Comparison of ENCODE assay signal across 9 mouse cellular contexts in the genomic region with DNA sequence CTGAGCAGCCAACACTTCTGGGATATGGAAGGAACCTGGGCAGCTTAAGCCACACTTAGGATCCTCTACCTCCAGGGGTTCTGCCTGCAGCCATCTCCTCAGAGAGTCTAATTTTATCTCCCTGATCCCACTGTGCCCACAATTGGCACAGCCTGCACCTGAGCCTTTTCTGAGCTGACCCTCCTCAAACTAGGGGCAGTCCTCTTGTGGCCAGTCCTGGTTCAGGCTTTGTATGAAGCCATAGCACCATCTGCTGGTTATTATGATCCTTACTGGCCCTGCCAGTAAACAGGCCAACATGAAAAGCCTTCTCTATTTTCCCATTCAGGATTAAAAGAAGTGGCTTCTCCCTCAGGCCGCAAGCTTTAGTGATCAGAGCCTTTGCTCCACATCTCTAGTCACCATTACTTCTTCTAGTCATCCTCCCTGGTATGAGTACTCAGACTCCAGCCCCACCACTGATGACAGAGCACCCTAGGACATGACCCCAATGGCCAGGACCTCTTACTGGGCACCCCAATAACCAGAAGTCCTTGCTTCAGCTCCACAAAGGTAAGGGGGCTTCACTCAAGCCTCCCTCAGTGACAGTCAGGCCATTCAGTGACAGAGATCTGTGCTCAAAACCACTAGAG. TPM values are rescaled to one million over a fixed set of nuclear protein-coding genes. Genes with fewer than 3 reads are reported as not detected.
DNase-seq lines count a peak whose midpoint lies in the region; ATAC-seq and TF ChIP-seq lines count a peak whose summit lies in the region.
"Had no signal": no experiment of that assay in that cellular context is flagged by ENCODE, and none has a peak within 500 bp of the region (broad histone marks: within the 10 kb centered on the region; RNA-seq: fewer than 3 reads in every experiment).

No protein-coding gene starts in this region.

- H3K9ac ChIP-seq in forebrain, postnatal 0 days = no peak overlapping the region
- no peak overlapping the region for H3K9ac ChIP-seq in kidney, embryonic 15.5 days
- H3K9ac ChIP-seq: embryonic facial prominence, embryonic 13.5 days had no signal

- no peak for TF ChIP-seq POLR2A in lung, adult 2 months (IDR thresholded peaks at IDR 0.05; ENCODE audit: borderline replicate concordance, extremely low read depth, low read depth, low read length)

- peak; percentile 36 for TF ChIP-seq CTCF in lung, adult 2 months (IDR thresholded peaks at IDR 0.05; ENCODE audit: insufficient read depth, low read length)
- TF ChIP-seq CTCF in forebrain, postnatal 0 days (IDR thresholded peaks at IDR 0.05; ENCODE audit: low read depth) = peak; percentile 77

- no peak overlapping the region for H3K27ac ChIP-seq in forebrain, postnatal 0 days (ENCODE audit: low read depth, low read length)
- H3K27ac ChIP-seq in kidney, embryonic 15.5 days = no peak overlapping the region
- H3K27ac ChIP-seq: embryonic facial prominence, embryonic 13.5 days had no signal

- H3K36me3 ChIP-seq in forebrain, postnatal 0 days (ENCODE audit: insufficient read depth) = no peaks in the 10 kb centered on the region
- no peaks in the 10 kb centered on the region for H3K36me3 ChIP-seq in kidney, embryonic 15.5 days
- H3K36me3 ChIP-seq: embryonic facial prominence, embryonic 13.5 days had no signal

- no peaks in the 10 kb centered on the region for H3K27me3 ChIP-seq in forebrain, postnatal 0 days (ENCODE audit: insufficient read depth, low read length)
- no peaks in the 10 kb centered on the region for H3K27me3 ChIP-seq in kidney, embryonic 15.5 days
- H3K27me3 ChIP-seq: embryonic facial prominence, embryonic 13.5 days had no signal

- no peaks in the 10 kb centered on the region for H3K4me1 ChIP-seq in lung, adult 2 months (ENCODE audit: control insufficient read depth, insufficient read depth, low read length)
- no peaks in the 10 kb centered on the region for H3K4me1 ChIP-seq in forebrain, postnatal 0 days (ENCODE audit: insufficient read depth)
- no peaks in the 10 kb centered on the region for H3K4me1 ChIP-seq in kidney, embryonic 15.5 days
- H3K4me1 ChIP-seq: embryonic facial prominence, embryonic 13.5 days had no signal

- H3K9me3 ChIP-seq in forebrain, postnatal 0 days (ENCODE audit: low read length) = no peaks in the 10 kb centered on the region
- H3K9me3 ChIP-seq in kidney, embryonic 15.5 days (replicated peaks) = no peaks in the 10 kb centered on the region
- H3K9me3 ChIP-seq: embryonic facial prominence, embryonic 13.5 days had no signal

- WGBS in lung, adult 2 months = 58% methylated on average over 1 of the region's 1 CpGs
- 45% methylated on average over 1 of the region's 1 CpGs for WGBS in forebrain, postnatal 0 days
- WGBS in kidney, embryonic 15.5 days = 60% methylated on average over 1 of the region's 1 CpGs

- no peak for DNase-seq in lung, adult 2 months
- DNase-seq in lung, postnatal 25 days (ENCODE audit: low spot score) = no peak
- DNase-seq in adrenal gland, postnatal 36 days = peak; percentile 21 to 33
- DNase-seq in forebrain, postnatal 0 days = peak; percentile 36
- no peak for DNase-seq in spleen, postnatal 36 days (ENCODE audit: low spot score in 2 of 2)
- DNase-seq in gastrocnemius, postnatal 25 days = no peak

- H3K4me3 ChIP-seq in lung, adult 2 months (replicated peaks; ENCODE audit: extremely low read depth, low read depth, low read length) = no peak overlapping the region
- H3K4me3 ChIP-seq in forebrain, postnatal 0 days (ENCODE audit: low read depth, low read length) = no peak overlapping the region
- no peak overlapping the region for H3K4me3 ChIP-seq in kidney, embryonic 15.5 days (replicated peaks)
- H3K4me3 ChIP-seq: embryonic facial prominence, embryonic 13.5 days had no signal

- H3K4me2 ChIP-seq in forebrain, postnatal 0 days (ENCODE audit: low read depth) = no peak overlapping the region
- H3K4me2 ChIP-seq in kidney, embryonic 15.5 days = no peak overlapping the region
- H3K4me2 ChIP-seq: embryonic facial prominence, embryonic 13.5 days had no signal

- ATAC-seq in forebrain, postnatal 0 days = peak; percentile 66
- peak; percentile 76 for ATAC-seq in kidney, embryonic 15.5 days (replicated peaks; ENCODE audit: low FRiP score)
- peak; percentile 68 for ATAC-seq in megakaryocyte, adult 5-6 weeks (ENCODE audit: poor library complexity, severe bottlenecking)

RNA-seq across cellular contexts. Expression of a gene that starts 26.7 kb away (rescaled TPM):
- 80.7 and 90.0 TPM in 2 replicates for polyA plus RNA-seq in lung, adult 2 months (2012; rRNA removed)
- total RNA-seq in adrenal gland, postnatal 36 days (2021) = 10 to 100 TPM; 47.3 to 53.0 TPM
- total RNA-seq in forebrain, postnatal 0 days (2014; rRNA removed) = 100 and 124 TPM in 2 replicates
- polyA plus RNA-seq in forebrain, postnatal 0 days (2015; fragmentation: Nextera tagmentation; extraction: Ambion mirVana) = 88.8 and 100 TPM in 2 replicates
- 44.7 and 47.7 TPM in 2 replicates for polyA plus RNA-seq in kidney, embryonic 15.5 days (2015; fragmentation: Nextera tagmentation; extraction: Ambion mirVana)
- 25.8 and 26.1 TPM in 2 replicates for total RNA-seq in megakaryocyte, adult 5-6 weeks (2015)
- 24.7 and 33.3 TPM in 2 replicates for total RNA-seq in megakaryocyte, adult 5-6 weeks (2017)
- 10 to 100 TPM; 48.6 to 51.5 TPM for total RNA-seq in gastrocnemius, postnatal 25 days (2021)

RNA-seq across cellular contexts. Expression of a gene that starts 45.3 kb away (rescaled TPM):
- polyA plus RNA-seq in lung, adult 2 months (2012; rRNA removed) = 52.5 and 76.9 TPM in 2 replicates
- 10 to 100 TPM; 60.2 to 76.0 TPM for total RNA-seq in adrenal gland, postnatal 36 days (2021)
- total RNA-seq in forebrain, postnatal 0 days (2014; rRNA removed) = 28.6 and 30.9 TPM in 2 replicates
- 31.7 and 33.5 TPM in 2 replicates for polyA plus RNA-seq in forebrain, postnatal 0 days (2015; fragmentation: Nextera tagmentation; extraction: Ambion mirVana)
- 53.4 and 72.0 TPM in 2 replicates for polyA plus RNA-seq in kidney, embryonic 15.5 days (2015; fragmentation: Nextera tagmentation; extraction: Ambion mirVana)
- total RNA-seq in megakaryocyte, adult 5-6 weeks (2015) = not detected in 2 replicates
- not detected in 2 replicates for total RNA-seq in megakaryocyte, adult 5-6 weeks (2017)
- 10 to 100 TPM; 14.3 to 19.6 TPM for total RNA-seq in gastrocnemius, postnatal 25 days (2021)

RNA-seq across cellular contexts. Expression of a gene that starts 54.0 kb away (rescaled TPM):
- polyA plus RNA-seq in lung, adult 2 months (2012; rRNA removed) = 185 and 193 TPM in 2 replicates
- 10 to 100 TPM; 11.4 to 11.5 TPM for total RNA-seq in adrenal gland, postnatal 36 days (2021)
- 451 and 455 TPM in 2 replicates for total RNA-seq in forebrain, postnatal 0 days (2014; rRNA removed)
- polyA plus RNA-seq in forebrain, postnatal 0 days (2015; fragmentation: Nextera tagmentation; extraction: Ambion mirVana) = 329 and 350 TPM in 2 replicates
- 45.9 and 56.9 TPM in 2 replicates for polyA plus RNA-seq in kidney, embryonic 15.5 days (2015; fragmentation: Nextera tagmentation; extraction: Ambion mirVana)
- 1.6 and 1.9 TPM in 2 replicates for total RNA-seq in megakaryocyte, adult 5-6 weeks (2015)
- 3.7 and 9.5 TPM in 2 replicates for total RNA-seq in megakaryocyte, adult 5-6 weeks (2017)
- 1 to 10 TPM; 6.5 to 9.1 TPM for total RNA-seq in gastrocnemius, postnatal 25 days (2021)

Comparison
In these comparisons a context has a peak if more than half of its experiments do, and no peak if none do; other contexts are left out.
1. DNase-seq: peak in adrenal gland, postnatal 36 days (2 of 2) and forebrain, postnatal 0 days (single experiment); none in lung, adult 2 months (single experiment), lung, postnatal 25 days (single experiment), spleen, postnatal 36 days (0 of 2) and gastrocnemius, postnatal 25 days (single experiment).
2. RNA of a gene that starts 45.3 kb away (total RNA-seq): 60.2 to 76.0 TPM in adrenal gland, postnatal 36 days, 28.6 to 30.9 TPM in forebrain, postnatal 0 days and 14.3 to 19.6 TPM in gastrocnemius, postnatal 25 days; not detected in megakaryocyte, adult 5-6 weeks; every median in the first group is over 10 times any median in the second.
3. RNA of a gene that starts 54.0 kb away (total RNA-seq): 451 to 455 TPM in forebrain, postnatal 0 days; 11.4 to 11.5 TPM in adrenal gland, postnatal 36 days, 1.6 to 9.5 TPM in megakaryocyte, adult 5-6 weeks and 6.5 to 9.1 TPM in gastrocnemius, postnatal 25 days; every median in the first group is over 10 times any median in the second.
4. Peak in every context shown above with its lines, with median percentiles within 50 percentile points of each other: ATAC-seq.